Mouse (Mus musculus) limb, embryonic 15.5 days (tissue): Measurements from ENCODE around the gene Cer1. TPM values are rescaled to one million over a fixed set of nuclear protein-coding genes. Genes with fewer than 3 reads are reported as not detected.

Experiments used
- ATAC-seq: fragments of 200-750 bp; cut with Nextera tagmentation; 2 replicates; pipeline ENCODE4 v1.8.0; 2017; ENCODE audit warnings: low read depth, moderate TSS enrichment; ENCODE audit not compliant: insufficient number of reproducible peaks, low FRiP score, low TSS enrichment
- H3K27ac ChIP-seq: fragments of 300-500 bp; sonication (generic); 2 replicates; pipeline ENCODE4 v1.5.1; 2015; ENCODE audit warnings: moderate library complexity, mild to moderate bottlenecking, inconsistent platforms
- H3K27me3 ChIP-seq: fragments of 300-500 bp; sonication (generic); 2 replicates; pipeline ENCODE4 v1.6.1; 2015; ENCODE audit warnings: inconsistent platforms
- H3K36me3 ChIP-seq: fragments of 300-500 bp; sonication (generic); 2 replicates; pipeline ENCODE4 v1.6.1; 2015; ENCODE audit warnings: inconsistent platforms
- H3K4me1 ChIP-seq: fragments of 300-500 bp; sonication (generic); 2 replicates; pipeline ENCODE4 v1.6.1; 2015; ENCODE audit warnings: inconsistent platforms
- H3K4me2 ChIP-seq: fragments of 300-500 bp; sonication (generic); 2 replicates; pipeline ENCODE4 v1.6.1; 2015; ENCODE audit warnings: mild to moderate bottlenecking, inconsistent platforms
- H3K4me3 ChIP-seq: fragments of 300-500 bp; sonication (generic); 2 replicates; pipeline ENCODE4 v1.5.1; 2015; ENCODE audit warnings: mild to moderate bottlenecking, inconsistent platforms
- H3K9ac ChIP-seq: fragments of 300-500 bp; sonication (generic); 2 replicates; pipeline ENCODE4 v1.6.1; 2015; ENCODE audit warnings: inconsistent platforms
- H3K9me3 ChIP-seq: fragments of 300-500 bp; sonication (generic); 2 replicates; pipeline ENCODE4 v1.6.1; 2016; ENCODE audit warnings: inconsistent platforms
- WGBS: fragments of 180-500 bp; shearing (Covaris S2); methylation state at CpG from one replicate; pipeline ENCODE4 v1.1.7; 2015; 5-methylcytosine and 5-hydroxymethylcytosine counted together
- polyA plus RNA-seq: library from polyadenylated mRNA; unstranded; fragments of >200 nt; fragmentation: Nextera tagmentation; extraction: Ambion mirVana; gene quantifications from 2 replicates; pipeline ENCODE4 v1.2.1, GENCODE M21; 2015

The Cer1 gene
- polyA plus RNA-seq, 1 experiment from 2014 or later = 0.19 TPM

DNA sequence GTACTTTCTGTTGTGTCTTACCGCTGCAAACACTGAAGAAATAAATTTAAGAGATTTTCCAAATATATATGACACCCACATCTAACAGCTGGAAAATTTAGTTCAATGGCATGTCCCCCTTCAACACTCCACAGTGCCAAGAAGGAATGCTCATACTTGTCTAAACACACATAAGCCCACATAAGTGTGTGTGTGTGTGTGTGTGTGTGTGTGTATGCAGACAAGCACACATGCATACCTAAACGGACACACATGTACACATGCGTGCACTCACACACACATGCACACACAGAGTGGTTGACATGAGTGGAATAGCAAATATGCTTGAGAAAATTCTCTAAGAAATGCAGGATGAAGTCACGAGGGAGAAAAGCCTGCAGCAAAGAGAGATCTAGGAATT is 12.4 kb downstream of the Cer1 start:
- 63% methylated on average over 4 of the region's 4 CpGs for WGBS
- Histone ChIP-seq H3K4me2 (no peak overlapping the region), H3K36me3 (no peaks in the 10 kb centered on the region), H3K4me3 (no peak overlapping the region), H3K9me3 (no peaks in the 10 kb centered on the region), H3K27me3 (no peaks in the 10 kb centered on the region), H3K27ac (peak overlapping the region; percentile 43; the same call in 1 of the 2 replicates), H3K4me1 (0 out of 2 replicates have a peak, but pooled peaks cover 6% of the 10 kb centered on the region), H3K9ac (no peak overlapping the region)
- no peak for ATAC-seq

DNA sequence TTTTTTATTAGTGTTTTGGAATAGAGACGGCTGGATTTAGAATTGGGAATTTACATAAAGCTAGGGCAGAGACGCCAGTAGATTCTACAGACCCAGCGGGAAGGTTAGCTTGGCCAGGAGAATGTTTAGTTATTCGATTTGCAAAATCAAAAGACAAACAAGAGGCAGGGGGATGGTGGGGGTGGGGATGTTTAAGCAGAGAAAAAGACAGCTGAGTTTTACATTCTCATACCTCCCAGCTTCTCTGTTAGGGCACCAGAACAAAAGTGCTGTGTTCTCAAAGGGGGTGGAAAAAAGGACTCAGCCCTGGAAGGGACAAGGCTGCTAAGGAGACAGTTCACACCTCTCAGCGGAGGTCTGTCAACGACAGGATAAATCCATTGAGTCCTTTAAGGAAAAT is 12.8 kb downstream of the Cer1 start:
- Histone ChIP-seq H3K4me2 (no peak overlapping the region), H3K4me1 (0 out of 2 replicates have a peak, but pooled peaks cover 6% of the 10 kb centered on the region), H3K27me3 (no peaks in the 10 kb centered on the region), H3K9ac (no peak overlapping the region), H3K9me3 (no peaks in the 10 kb centered on the region), H3K36me3 (no peaks in the 10 kb centered on the region), H3K27ac (peak overlapping the region; percentile 38; the same call in 1 of the 2 replicates), H3K4me3 (no peak overlapping the region)
- ATAC-seq = no peak
- WGBS = 45% methylated on average over 6 of the region's 6 CpGs

- H3K27ac ChIP-seq = no peak overlapping the region
- no peak overlapping the region for H3K4me2 ChIP-seq
- H3K36me3 ChIP-seq = no peaks in the 10 kb centered on the region
- no peak overlapping the region for H3K4me3 ChIP-seq
- ATAC-seq = no peak
- H3K4me1 ChIP-seq = 0 out of 2 replicates have a peak, but pooled peaks cover 6% of the 10 kb centered on the region
- WGBS = 76% methylated on average over 6 of the region's 6 CpGs
- H3K27me3 ChIP-seq = no peaks in the 10 kb centered on the region
- no peak overlapping the region for H3K9ac ChIP-seq
- no peaks in the 10 kb centered on the region for H3K9me3 ChIP-seq
These were observed 14.0 kb downstream of the Cer1 start for GRCm38 (mm10) chr4:82870931-82871330.

GRCm38 (mm10) chr4:82867731-82868445 is 17.1 kb downstream of the Cer1 start:
- Histone ChIP-seq H3K4me1 (no peaks in the 10 kb centered on the region), H3K9ac (no peak overlapping the region), H3K4me3 (no peak overlapping the region), H3K27ac (no peak overlapping the region), H3K9me3 (no peaks in the 10 kb centered on the region), H3K27me3 (no peaks in the 10 kb centered on the region), H3K4me2 (no peak overlapping the region), H3K36me3 (no peaks in the 10 kb centered on the region)
- WGBS = 72% methylated on average over 5 of the region's 5 CpGs
- ATAC-seq = no peak

GRCm38 (mm10) chr4:82867111-82867510 is 17.8 kb downstream of the Cer1 start:
- H3K27ac ChIP-seq = peak overlapping the region; percentile 35

GRCm38 (mm10) chr4:82864974-82865699 is 19.8 kb downstream of the Cer1 start:
- H3K4me3 ChIP-seq = no peak overlapping the region
- no peaks in the 10 kb centered on the region for H3K27me3 ChIP-seq
- 74% methylated on average over 8 of the region's 8 CpGs for WGBS
- H3K4me2 ChIP-seq = no peak overlapping the region
- no peaks in the 10 kb centered on the region for H3K4me1 ChIP-seq
- H3K9me3 ChIP-seq = no peaks in the 10 kb centered on the region
- no peaks in the 10 kb centered on the region for H3K36me3 ChIP-seq
- no peak for ATAC-seq
- no peak overlapping the region for H3K27ac ChIP-seq
- no peak overlapping the region for H3K9ac ChIP-seq

More at GRCm38 (mm10) chr4:82867111-82867510, 17.8 kb downstream of the Cer1 start:
- no peak for ATAC-seq
- Histone ChIP-seq H3K36me3 (no peaks in the 10 kb centered on the region), H3K4me1 (no peaks in the 10 kb centered on the region), H3K27me3 (no peaks in the 10 kb centered on the region), H3K4me2 (no peak overlapping the region), H3K4me3 (no peak overlapping the region), H3K9me3 (no peaks in the 10 kb centered on the region), H3K9ac (no peak overlapping the region)
- 53% methylated on average over 4 of the region's 4 CpGs for WGBS

DNA sequence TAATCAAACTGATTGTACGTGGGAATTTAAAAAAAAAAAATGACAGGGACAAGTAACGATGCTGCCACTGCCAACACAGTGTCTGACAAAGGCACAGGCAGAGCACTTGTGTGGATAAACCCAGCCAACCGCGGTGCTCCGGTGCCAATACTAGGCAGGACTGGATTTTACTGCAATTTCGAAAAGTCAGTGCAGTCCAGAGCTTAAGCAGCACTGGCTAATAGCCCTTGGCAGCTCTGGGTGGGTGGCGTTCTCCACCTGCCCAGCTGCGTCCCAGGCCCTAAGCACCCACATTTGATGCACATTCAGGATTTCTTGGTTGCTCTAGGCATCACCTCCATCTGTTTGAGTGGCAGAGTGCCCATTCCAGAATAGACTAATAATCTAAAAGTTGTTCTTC is 21.6 kb downstream of the Cer1 start:
- 73% methylated on average over 8 of the region's 8 CpGs for WGBS
- Histone ChIP-seq H3K9ac (no peak overlapping the region), H3K4me2 (no peak overlapping the region), H3K27me3 (no peaks in the 10 kb centered on the region), H3K4me1 (peaks cover 3% of the 10 kb centered on the region; the same call in 1 of the 2 replicates), H3K36me3 (no peaks in the 10 kb centered on the region), H3K4me3 (no peak overlapping the region), H3K27ac (no peak overlapping the region), H3K9me3 (no peaks in the 10 kb centered on the region)
- ATAC-seq = no peak

DNA sequence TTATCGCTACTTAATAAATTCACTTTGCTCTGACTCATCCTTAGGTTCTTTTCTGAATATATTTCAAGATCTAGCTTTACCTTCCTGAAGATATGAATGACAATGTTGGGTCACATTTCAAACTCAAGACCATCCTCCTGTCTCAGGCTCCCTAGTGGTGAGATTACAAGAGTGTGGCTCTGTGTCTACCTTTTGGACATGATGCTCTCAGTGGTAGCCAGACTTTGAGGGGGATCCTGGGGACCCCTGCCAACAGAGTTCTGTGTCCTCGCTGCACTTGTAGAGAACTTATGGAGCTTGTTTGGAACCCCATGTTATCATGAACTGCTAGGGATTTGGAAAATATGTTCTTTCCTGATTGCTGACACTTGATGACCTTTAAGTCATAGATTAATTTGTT is 23.5 kb downstream of the Cer1 start:
- Histone ChIP-seq H3K9ac (no peak overlapping the region), H3K4me3 (no peak overlapping the region), H3K9me3 (no peaks in the 10 kb centered on the region), H3K4me2 (no peak overlapping the region), H3K27ac (no peak overlapping the region), H3K4me1 (peaks cover 4% of the 10 kb centered on the region; the same call in 1 of the 2 replicates), H3K27me3 (no peaks in the 10 kb centered on the region), H3K36me3 (no peaks in the 10 kb centered on the region)
- 88% methylated on average over 2 of the region's 2 CpGs for WGBS
- ATAC-seq = no peak

DNA sequence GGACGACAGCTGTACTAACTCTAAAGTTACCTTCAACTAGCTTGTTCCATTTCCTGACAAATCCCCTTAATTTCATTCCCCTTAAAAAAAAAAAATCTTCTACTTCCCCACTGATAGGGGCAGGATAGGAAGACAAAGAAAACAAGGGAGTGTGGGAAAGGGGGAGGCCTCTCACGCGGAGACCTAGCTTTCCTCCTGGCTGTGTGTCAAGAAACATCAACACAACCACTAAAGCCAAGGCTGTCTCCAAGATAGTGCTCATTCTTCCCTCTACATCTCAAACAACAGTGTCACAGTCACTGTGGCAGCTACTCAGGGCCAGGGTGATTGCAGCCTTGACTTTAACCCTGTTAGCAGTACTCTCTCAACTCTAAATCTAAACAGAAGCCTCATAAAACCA is 24.4 kb downstream of the Cer1 start:
- no peak overlapping the region for H3K9ac ChIP-seq
- H3K9me3 ChIP-seq = no peaks in the 10 kb centered on the region
- peaks cover 4% of the 10 kb centered on the region; the same call in 1 of the 2 replicates for H3K4me1 ChIP-seq
- no peak overlapping the region for H3K4me2 ChIP-seq
- ATAC-seq = no peak
- 49% methylated on average over 3 of the region's 3 CpGs for WGBS
- H3K27me3 ChIP-seq = no peaks in the 10 kb centered on the region
- H3K4me3 ChIP-seq = no peak overlapping the region
- no peaks in the 10 kb centered on the region for H3K36me3 ChIP-seq
- H3K27ac ChIP-seq = no peak overlapping the region; the same call in 1 of the 2 replicates

GRCm38 (mm10) chr4:82859131-82860125 is 25.5 kb downstream of the Cer1 start, which contains the start of gene Zdhhc21:
TSS of gene Zdhhc21 (minus strand) at chr4:82859958.
- under 1% methylated on average over 78 of the region's 82 CpGs for WGBS
- H3K9ac ChIP-seq = peak within 1 kb of the TSS; percentile 88

GRCm38 (mm10) chr4:82858431-82859010 is 26.4 kb downstream of the Cer1 start:
- no peaks in the 10 kb centered on the region for H3K36me3 ChIP-seq
- peak overlapping the region; percentile 88 for H3K9ac ChIP-seq
- no peak for ATAC-seq
- H3K4me1 ChIP-seq = peaks cover 4% of the 10 kb centered on the region; the same call in 1 of the 2 replicates
- H3K27ac ChIP-seq = peak overlapping the region; percentile 82; the same call in 1 of the 2 replicates
- H3K9me3 ChIP-seq = no peaks in the 10 kb centered on the region
- H3K27me3 ChIP-seq = no peaks in the 10 kb centered on the region
- 26% methylated on average over 4 of the region's 4 CpGs for WGBS
- peak overlapping the region; percentile 63 for H3K4me2 ChIP-seq
- H3K4me3 ChIP-seq = peak overlapping the region; percentile 74

More at GRCm38 (mm10) chr4:82859131-82860125, 25.5 kb downstream of the Cer1 start, which contains the start of gene Zdhhc21:
- peaks cover 4% of the 10 kb centered on the region; the same call in 1 of the 2 replicates for H3K4me1 ChIP-seq
- no peaks in the 10 kb centered on the region for H3K27me3 ChIP-seq
- ATAC-seq = peak; percentile 76
- no peaks in the 10 kb centered on the region for H3K36me3 ChIP-seq
- H3K4me2 ChIP-seq = peak within 1 kb of the TSS; percentile 63
- H3K9me3 ChIP-seq = no peaks in the 10 kb centered on the region
- H3K4me3 ChIP-seq = peak within 1 kb of the TSS; percentile 74
- H3K27ac ChIP-seq = peak within 1 kb of the TSS; percentile 82
